Mouse (Mus musculus) megakaryocyte, embryonic 14.5 days (primary cell): ENCODE measurements around the gene Cables2. TPM values are rescaled to one million over a fixed set of nuclear protein-coding genes. Genes with fewer than 3 reads are reported as not detected.
A peak's percentile ranks its signal among the peaks of the same experiment; 100 is the strongest.

Source experiments
- H3K27me3 ChIP-seq: replicated peaks from 2 replicates; pipeline ENCODE3; 2012; ENCODE audit warnings: inconsistent platforms
- H3K36me3 ChIP-seq: replicated peaks from 2 replicates; pipeline ENCODE3; 2012; ENCODE audit warnings: low read length, inconsistent platforms, mixed read lengths
- H3K4me1 ChIP-seq: 2 replicates; pipeline ENCODE4 v1.6.1; 2012; ENCODE audit warnings: inconsistent platforms
- H3K4me3 ChIP-seq: replicated peaks from 2 replicates; pipeline ENCODE3; 2012; ENCODE audit warnings: moderate library complexity, mild to moderate bottlenecking, inconsistent platforms
- H3K9me3 ChIP-seq: 2 replicates; pipeline ENCODE4 v1.6.1; 2012; ENCODE audit warnings: inconsistent platforms
- FLI1 ChIP-seq: IDR thresholded peaks from 2 replicates; pipeline ENCODE4 v1.6.1; 2012; ENCODE audit warnings: low read length, inconsistent platforms, mixed read lengths
- GATA1 ChIP-seq: IDR thresholded peaks from 3 replicates; pipeline ENCODE4 v1.6.1; 2012; ENCODE audit warnings: mixed read lengths, low read length, inconsistent platforms, borderline replicate concordance
- polyA plus RNA-seq: library from polyadenylated mRNA; stranded (reverse); fragments of >175 nt; gene quantifications from 2 replicates; pipeline ENCODE4 v1.2.3, GENCODE M21; 2012; ENCODE audit warnings: low replicate concordance; ENCODE audit not compliant: insufficient read depth

Cables2 gene
- 8.4 and 46.3 TPM in 2 replicates for polyA plus RNA-seq

GRCm38 (mm10) chr2:180273394-180274244 lies at the start of gene Cables2:
Gene Cables2, minus strand, starts transcription at chr2:180273496.
- H3K4me3 ChIP-seq, result peak within 1 kb of the TSS; percentile 97
- H3K9me3 ChIP-seq, result no peaks in the 10 kb centered on the region
- TF ChIP-seq FLI1 (no peak), GATA1 (peak; percentile 97)
- peaks cover 91% of the 10 kb centered on the region for H3K4me1 ChIP-seq
- peaks cover 3% of the 10 kb centered on the region for H3K27me3 ChIP-seq
- H3K36me3 ChIP-seq, result peaks cover 24% of the 10 kb centered on the region

- no peak for TF ChIP-seq GATA1
- no peak for TF ChIP-seq FLI1
- H3K27me3 ChIP-seq, result peaks cover 13% of the 10 kb centered on the region
- H3K4me3 ChIP-seq, result no peak overlapping the region
- peaks cover 76% of the 10 kb centered on the region for H3K4me1 ChIP-seq
- no peaks in the 10 kb centered on the region for H3K36me3 ChIP-seq
- no peaks in the 10 kb centered on the region for H3K9me3 ChIP-seq
Measured at GRCm38 (mm10) chr2:180322674-180323355, 49.5 kb upstream of the Cables2 start.

GRCm38 (mm10) chr2:180320216-180320615 lies 46.9 kb upstream of the Cables2 start:
- Histone ChIP-seq H3K4me1 (peaks cover 71% of the 10 kb centered on the region), H3K27me3 (peaks cover 27% of the 10 kb centered on the region), H3K9me3 (no peaks in the 10 kb centered on the region), H3K36me3 (no peaks in the 10 kb centered on the region), H3K4me3 (no peak overlapping the region)
- TF ChIP-seq FLI1 (no peak), GATA1 (no peak)

GRCm38 (mm10) chr2:180317591-180317990 lies 44.3 kb upstream of the Cables2 start:
- Histone ChIP-seq H3K4me1 (peaks cover 60% of the 10 kb centered on the region), H3K27me3 (peaks cover 45% of the 10 kb centered on the region), H3K4me3 (no peak overlapping the region), H3K36me3 (no peaks in the 10 kb centered on the region), H3K9me3 (no peaks in the 10 kb centered on the region)
- no peak for TF ChIP-seq FLI1
- no peak for TF ChIP-seq GATA1

DNA sequence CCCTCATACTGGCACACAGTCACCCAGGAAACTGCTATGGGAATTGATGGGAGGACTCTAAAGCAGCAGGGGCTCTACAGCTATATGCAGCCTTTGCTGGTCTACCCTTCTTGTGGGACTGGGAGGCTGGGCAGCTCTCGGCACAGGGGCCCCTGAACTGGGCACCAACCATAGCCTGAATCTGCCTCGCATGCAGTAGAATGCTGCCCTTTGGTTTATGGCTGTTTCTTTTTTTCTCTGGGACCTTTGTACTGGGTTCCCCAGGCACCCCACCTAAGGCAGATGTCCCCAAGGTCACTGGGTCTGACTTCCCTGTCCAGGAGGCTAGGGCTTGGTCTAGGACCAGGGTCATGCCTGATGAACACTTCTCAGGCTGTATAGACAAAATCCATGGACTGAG lies 41.0 kb upstream of the Cables2 start:
- no peak for TF ChIP-seq FLI1
- no peak for TF ChIP-seq GATA1
- H3K9me3 ChIP-seq, result no peaks in the 10 kb centered on the region
- no peak overlapping the region for H3K4me3 ChIP-seq
- H3K4me1 ChIP-seq, result peaks cover 59% of the 10 kb centered on the region
- peaks cover 66% of the 10 kb centered on the region for H3K27me3 ChIP-seq
- no peaks in the 10 kb centered on the region for H3K36me3 ChIP-seq

- H3K4me1 ChIP-seq, result peaks cover 57% of the 10 kb centered on the region
- H3K4me3 ChIP-seq, result no peak overlapping the region
- no peaks in the 10 kb centered on the region for H3K36me3 ChIP-seq
- peaks cover 64% of the 10 kb centered on the region for H3K27me3 ChIP-seq
- no peaks in the 10 kb centered on the region for H3K9me3 ChIP-seq
- TF ChIP-seq FLI1 (no peak), GATA1 (no peak)
Measured at GRCm38 (mm10) chr2:180311147-180311546, 37.9 kb upstream of the Cables2 start.

DNA sequence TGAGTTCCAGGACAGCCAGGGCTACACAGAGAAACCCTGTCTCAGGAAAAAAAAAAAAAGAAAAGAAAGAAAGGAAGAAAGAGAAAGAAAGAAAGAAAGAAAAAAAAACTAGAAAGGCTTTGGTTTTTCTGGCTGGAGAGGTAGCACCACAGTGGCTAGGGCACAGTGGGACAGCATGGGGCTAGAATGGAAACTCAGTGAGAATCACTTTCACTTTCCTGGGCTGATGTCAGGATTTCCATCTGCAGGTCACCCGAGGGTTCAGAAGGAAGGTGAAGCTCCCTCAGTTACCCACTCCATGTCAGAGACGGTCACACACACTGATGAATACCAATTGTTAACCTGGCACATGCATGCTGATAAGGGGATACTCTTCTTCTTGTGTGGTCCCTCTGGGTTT lies 34.4 kb upstream of the Cables2 start:
- H3K9me3 ChIP-seq, result no peaks in the 10 kb centered on the region

DNA sequence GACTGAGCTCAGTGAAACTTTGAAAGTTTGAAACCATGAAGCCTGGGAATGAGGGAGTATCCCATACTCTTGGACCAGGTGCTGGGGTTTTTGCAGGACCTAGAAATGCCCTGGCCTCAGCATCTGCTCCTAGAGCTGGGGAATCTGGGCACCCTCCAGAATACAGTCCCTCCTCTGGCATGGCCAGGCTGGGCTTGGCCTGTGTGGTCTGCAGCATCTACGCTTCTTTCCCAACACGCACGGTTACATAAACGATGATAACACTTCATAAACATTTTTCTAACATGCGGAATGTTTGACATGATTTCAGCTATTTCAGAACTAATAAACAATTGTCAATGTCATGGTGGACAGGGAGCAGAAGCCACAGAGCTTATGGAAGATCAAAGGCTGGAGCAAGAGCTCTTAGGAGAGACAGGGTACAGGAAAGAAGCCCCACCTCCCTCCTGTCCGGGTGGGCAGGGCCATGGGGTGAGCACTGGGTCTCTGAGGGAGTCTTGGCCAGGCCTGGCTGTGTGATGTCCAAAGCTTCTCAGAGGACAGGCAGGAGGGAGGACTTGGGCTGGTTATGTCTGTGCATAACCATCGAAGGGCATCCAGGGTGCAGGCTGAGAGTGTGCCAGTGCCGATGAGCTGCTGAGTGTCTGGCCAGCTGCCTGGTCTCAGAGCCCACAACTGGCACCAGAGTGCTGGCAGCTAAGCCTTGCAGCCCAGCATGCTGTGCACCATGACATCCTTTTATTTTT lies 33.3 kb upstream of the Cables2 start:
- H3K4me1 ChIP-seq, result peaks cover 45% of the 10 kb centered on the region
- H3K27me3 ChIP-seq, result peaks cover 66% of the 10 kb centered on the region
- H3K4me3 ChIP-seq, result peak overlapping the region; percentile 38
- TF ChIP-seq FLI1 (no peak), GATA1 (no peak)
- H3K36me3 ChIP-seq, result no peaks in the 10 kb centered on the region
- H3K9me3 ChIP-seq, result no peaks in the 10 kb centered on the region

More for the DNA sequence above, 34.4 kb upstream of the Cables2 start:
- Histone ChIP-seq H3K4me3 (peak overlapping the region; percentile 47), H3K36me3 (no peaks in the 10 kb centered on the region), H3K4me1 (peaks cover 48% of the 10 kb centered on the region), H3K27me3 (peaks cover 68% of the 10 kb centered on the region)
- no peak for TF ChIP-seq GATA1
- no peak for TF ChIP-seq FLI1

DNA sequence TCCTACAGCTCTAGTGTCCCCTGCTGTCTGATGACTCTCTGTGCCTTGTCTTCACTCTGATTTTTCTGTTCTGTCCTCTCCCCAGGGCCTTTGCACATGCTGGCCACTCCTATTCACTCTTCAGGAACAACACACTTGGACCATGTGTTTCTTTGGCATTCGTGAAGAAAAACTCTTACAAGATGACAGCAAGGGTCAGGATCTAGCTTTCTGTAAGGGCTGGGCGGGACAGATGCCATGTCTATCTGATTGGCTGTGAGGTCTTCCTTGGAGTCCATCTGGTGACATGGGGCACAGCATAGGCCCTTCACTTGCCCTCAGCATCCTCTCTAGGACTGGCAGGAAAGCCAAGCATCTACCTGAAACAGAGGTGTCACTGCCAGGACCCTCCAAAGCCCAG lies 32.7 kb upstream of the Cables2 start:
- Histone ChIP-seq H3K4me1 (peaks cover 43% of the 10 kb centered on the region), H3K4me3 (no peak overlapping the region), H3K27me3 (peaks cover 68% of the 10 kb centered on the region), H3K36me3 (no peaks in the 10 kb centered on the region), H3K9me3 (0 out of 2 replicates have a peak, but pooled peaks cover 4% of the 10 kb centered on the region)
- TF ChIP-seq FLI1 (no peak), GATA1 (no peak)
